Mouse (Mus musculus): ENCODE results near the gene Rcor1.

- TF ChIP-seq CTCF (conservative IDR thresholded peaks at IDR 0.05; ENCODE audit: insufficient read depth, insufficient read length, low read depth, low read length) (no peak), POLR2A (IDR thresholded peaks at IDR 0.05; ENCODE audit: low read depth, low read length) (no peak)
Measured at GRCm38 (mm10) chr12:111021138-111021537, 18.0 kb upstream of the Rcor1 start.
